Mouse (Mus musculus): Measurements from ENCODE around the gene Zfp385a.

The Zfp385a gene

DNA sequence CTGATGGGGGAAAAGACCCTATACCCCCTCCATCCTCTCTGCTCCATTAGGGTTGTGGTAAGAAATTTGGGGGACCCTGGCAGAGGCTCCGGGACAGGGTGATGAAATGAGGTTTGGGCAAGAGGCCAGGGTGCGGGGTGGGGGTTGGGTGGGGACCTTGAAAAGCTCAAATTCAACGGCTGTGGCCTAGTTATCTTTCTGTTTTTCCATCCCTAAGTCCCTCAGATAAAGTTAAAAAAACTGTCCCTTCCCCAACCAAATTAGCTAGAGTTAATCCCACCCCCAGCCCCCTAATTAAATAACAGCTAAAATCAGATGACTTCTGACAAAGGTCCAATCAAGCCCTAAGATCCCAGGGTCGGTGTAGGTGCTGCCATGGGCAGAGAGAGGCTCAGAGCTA lies 24.9 kb upstream of the Zfp385a start:
- in situ Hi-C loops (cut with MboI, MseI) = loop anchor here (5.0 kb wide), 1 partner anchor 88 kb away; the partner anchor contains the start of gene Nckap1l

DNA sequence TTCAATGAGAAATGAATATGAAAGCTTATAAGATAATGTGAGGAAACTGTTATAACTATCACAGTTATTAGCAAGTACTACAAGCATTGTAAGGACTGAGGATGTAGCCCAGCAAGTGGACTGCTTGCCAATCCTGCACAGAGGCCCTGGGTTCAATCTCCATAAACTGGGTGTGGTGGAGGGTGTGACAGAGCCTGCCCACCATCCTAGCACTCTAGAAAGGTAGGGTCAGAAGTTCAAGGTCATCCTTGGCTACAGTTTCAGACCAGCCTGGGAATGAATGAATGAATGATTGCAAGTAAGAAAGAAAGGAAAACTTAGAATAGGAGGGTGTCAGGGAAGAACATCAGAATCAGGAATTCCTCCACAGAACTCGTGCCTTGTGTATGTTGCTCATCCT lies 23.9 kb upstream of the Zfp385a start:
- in situ Hi-C loops (cut with MboI, MseI) = no loop called here

DNA sequence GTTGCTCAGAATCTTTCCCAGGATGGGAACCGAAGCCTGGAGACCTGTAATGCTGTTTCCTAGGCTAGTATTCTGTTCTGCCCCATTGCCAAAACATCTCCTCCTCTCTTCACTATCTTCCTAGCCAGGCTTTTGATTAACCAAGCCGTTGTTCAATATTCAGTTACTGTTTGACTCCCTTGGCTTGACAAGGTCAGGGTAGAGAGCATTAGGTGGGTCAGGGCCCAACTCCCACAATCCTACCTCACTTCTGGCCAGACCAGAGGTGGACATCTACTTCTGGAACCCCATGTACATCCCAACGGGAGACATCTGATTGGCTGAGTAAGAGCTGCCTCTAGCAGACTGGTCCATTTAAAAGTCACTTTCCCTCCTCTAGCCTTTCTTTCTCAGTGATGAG lies 23.1 kb upstream of the Zfp385a start:
- in situ Hi-C loops (cut with MboI, MseI) = no loop called here

DNA sequence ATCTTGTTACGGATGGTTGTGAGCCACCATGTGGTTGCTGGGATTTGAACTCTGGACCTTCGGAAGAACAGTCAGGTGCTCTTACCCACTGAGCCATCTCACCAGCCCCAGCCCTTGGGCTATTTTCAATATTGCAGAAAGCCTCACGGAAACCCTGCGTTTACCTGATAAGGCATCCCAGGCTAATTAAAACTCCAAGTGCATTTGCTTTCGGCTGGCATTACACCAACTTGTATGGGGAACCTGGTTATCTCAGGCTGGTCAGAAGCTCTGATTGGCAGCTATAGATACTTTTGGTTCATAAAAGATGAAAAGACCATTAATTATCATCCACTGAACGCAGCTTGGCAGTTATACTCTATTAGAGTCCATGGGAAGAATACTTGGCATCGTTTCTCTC lies 22.4 kb upstream of the Zfp385a start:
- in situ Hi-C loops (cut with MboI, MseI) = no loop called here

DNA sequence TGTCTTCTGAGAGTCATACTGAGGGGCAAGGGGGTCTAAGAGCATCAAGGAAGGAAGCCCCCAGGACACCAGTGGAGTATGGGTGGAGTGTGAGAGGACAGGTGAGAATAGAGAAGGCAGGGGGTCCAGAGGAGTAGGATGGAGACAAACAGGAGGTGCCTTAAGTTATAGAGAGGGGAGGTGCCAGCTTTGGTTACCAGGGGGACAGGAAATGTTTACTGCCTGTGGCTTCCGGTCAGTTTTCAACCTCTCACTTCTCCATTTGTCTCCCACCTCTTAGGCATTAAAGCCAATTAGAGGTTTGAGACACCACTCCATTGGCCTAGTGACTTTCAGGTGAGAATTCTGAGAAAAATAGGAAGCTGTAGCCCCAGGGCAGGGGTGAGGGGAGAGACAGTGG lies 21.4 kb upstream of the Zfp385a start:
- in situ Hi-C loops (cut with MboI, MseI) = no loop called here

DNA sequence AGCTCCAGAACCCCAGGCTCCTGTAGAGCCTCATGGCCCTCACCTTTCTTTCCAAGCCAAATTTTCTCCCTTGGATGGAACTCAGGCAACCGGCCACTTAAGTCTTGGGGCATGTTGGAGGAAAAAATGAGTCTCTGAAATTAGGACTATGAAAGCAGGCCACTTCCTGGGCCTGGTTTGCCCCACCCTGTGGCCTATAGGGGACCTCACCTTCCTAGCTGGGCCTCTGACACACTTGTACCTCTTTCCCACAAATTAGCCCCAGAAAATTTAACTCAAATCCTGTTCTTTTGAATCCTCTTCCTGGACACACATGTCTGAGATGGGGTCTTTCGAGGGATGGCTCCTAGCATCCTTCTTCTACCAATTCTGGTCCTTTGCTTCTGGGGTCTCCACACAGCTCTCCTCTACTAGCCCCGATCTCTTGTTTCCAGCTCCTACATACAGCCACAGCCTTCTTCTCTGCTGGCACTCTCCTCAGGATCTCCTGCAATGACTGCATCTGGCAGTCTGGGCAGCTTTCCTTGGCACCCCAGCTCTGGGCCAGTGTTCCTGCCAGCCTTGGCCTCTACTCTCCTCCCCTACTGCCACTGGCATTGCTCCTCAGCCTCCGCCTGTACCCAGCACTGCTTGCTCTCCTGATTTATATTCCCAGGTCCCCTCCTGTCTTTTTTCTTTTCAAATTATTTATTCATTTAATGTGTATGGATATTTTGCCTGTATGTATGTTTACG lies 20.1 kb upstream of the Zfp385a start:
- in situ Hi-C loops (cut with MboI, MseI) = no loop called here

DNA sequence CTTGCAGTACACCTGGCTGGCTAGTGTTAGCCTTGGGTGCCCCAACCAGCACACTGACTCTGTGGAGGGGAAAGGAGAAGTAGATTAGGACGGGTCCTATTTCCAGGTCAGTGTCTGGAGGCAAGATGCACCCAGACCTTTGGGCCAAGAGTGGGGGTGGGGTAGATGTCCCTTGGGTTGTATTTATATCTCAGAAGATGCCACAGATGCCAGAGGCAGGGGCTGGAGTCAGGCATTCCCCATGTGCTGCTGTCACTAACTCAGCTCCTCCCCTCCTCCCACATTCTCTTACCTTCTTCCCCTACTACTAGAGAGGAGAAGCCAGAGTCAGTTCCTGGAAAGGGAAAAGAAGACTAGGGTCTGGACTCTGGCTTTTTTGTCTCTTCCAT lies 19.2 kb upstream of the Zfp385a start:
- in situ Hi-C loops (cut with MboI, MseI) = no loop called here

DNA sequence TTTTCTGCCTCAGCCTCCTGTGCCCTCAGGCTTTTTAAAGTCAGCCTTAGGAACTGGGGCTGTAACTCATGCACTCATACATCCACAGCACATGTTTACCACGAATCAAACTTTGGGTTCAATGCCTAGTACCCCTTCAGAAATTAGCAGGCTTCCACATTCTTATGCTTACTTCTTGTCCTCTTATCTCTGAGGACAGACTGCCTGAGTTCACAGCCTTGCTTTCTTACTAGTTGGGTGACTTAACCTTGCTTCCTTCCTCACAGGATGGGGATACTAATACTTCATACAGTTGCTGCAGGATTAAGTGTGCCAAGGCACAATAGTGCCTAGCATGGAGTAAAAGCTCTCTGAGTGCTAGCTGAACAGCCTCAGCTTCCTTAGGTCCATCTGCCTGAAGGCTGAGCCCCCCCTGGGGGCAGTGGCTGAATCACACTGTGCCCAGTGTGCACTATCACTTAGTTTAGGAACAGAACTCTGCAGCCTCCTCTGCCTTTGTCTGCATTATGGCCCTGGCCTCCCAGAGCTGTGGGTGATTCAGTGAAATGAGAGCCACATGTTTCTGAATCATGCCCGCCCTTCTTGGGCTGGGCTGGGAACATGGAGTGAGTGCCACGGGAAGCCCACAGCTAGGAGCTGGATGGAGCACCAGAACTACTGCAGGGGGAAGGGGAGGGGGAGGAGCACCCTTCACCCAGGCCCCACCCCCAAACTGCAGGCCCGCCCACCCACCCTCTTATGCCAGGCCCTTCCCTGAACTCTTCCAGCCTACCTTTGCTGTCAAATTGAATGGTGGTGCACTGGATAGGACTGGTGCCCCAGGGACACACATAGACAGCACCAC lies 18.6 kb upstream of the Zfp385a start:
- in situ Hi-C loops (cut with MboI, MseI) = no loop called here

DNA sequence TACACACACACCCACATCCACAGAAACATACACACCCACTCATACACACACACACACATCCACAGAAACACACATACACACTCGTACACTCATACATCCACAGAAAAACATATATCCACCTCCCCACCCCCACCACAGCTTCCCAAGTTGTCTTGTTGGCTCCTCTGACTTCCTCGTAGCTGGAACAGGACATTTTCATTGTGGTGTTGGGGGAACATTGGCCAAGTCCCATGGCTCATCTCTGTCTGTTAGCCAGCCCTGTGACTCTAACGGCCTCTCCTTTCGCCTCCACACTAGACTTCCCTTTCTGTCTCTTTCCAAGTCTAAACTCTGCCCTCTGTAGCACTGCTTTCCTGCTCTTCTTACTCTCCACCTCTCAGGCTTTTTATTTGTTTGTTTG lies 17.9 kb upstream of the Zfp385a start:
- in situ Hi-C loops (cut with MboI, MseI) = no loop called here

DNA sequence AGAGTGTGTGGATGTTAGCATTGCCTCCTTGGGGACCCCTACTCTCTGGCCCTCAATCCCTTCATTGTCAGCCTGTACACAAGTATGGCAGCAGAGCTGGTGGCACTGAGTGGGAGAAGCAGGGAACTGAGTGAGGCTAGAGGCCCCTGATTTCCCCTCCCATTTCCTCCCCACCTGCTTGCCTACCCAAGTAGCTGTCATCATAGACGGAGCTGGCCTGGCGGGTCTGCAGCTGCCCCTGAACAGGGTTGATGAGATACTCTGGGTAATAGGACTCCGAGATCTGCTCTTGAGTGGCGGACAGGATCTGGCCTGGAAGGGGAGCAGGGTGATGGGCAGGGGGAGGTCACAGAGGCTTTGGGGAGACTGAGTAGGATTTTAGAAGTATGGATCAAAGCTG lies 16.2 kb upstream of the Zfp385a start:
- in situ Hi-C loops (cut with MboI, MseI) = no loop called here

DNA sequence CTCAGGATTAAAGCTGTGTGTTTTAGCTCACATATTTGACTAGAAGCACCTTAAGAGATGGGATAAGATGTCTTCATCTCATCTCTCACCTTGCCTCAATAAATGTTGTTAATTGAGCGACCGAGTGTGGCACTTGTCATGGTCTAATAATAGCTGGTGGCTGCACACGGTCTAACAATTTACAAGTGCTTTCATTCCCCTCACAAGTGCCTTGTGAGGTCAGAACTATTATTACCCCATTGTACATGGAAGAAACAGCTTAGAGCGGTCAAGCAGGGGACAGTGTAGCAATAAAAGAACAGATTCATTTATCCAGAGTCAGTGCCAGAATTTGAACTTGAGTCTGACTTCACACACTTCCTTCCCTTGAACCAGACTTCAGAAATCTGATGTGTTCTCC lies 15.5 kb upstream of the Zfp385a start:
- in situ Hi-C loops (cut with MboI, MseI) = no loop called here

DNA sequence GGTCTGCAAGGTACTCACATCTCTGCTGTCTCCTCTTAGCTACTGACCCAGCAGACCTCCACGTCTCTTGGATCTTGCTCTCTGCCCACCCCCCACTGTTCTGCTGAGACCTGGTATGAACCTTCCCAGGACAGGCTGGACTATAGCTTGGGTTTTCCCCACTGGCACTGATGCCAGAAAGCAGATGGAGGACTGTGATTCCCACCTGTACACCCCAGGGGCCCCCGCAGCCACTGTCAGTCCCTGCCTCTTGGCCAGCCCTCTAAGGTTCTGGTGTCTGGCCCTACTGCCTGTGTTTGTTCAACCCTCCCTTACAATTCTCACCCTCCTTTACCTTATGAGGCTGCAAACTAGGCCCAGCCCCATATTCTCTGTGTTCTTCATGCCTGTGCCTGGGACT lies 14.8 kb upstream of the Zfp385a start:
- in situ Hi-C loops (cut with MboI, MseI) = no loop called here

DNA sequence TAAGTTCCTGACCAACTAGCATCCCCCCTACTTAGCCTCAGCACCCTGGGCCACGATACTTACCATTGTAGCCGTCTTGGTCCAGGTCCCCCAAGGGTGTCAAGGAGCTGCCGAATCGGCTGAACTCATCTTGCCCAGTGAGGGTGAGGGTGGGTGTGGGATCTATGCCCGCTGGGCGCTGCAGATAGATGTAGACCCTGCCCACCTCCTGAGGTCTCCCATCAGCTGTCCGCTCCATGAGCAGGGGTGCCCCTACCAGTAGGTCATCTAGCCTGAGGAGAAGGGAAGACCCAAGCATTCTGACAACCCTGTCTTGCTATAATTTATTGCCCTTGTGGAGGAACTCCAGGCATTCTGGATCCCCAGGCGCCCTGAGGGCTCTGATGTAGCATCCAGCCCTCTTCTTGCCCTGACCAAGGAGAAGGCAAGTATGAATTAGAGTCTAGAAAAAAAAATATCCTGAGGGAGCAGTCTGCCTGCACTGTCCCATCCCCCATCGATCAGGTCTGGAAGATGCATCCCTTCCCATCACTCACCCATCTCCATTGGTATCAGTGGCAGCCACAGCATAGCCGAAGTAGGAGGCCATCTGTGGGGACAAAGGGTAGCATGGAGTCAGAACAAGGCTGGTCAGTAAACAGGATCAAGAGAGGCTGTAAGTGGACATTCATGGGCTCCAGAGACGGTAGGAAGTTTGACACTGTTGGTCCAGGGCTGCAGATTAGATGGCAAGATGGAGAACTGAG lies 13.8 kb upstream of the Zfp385a start:
- in situ Hi-C loops (cut with MboI, MseI) = no loop called here

DNA sequence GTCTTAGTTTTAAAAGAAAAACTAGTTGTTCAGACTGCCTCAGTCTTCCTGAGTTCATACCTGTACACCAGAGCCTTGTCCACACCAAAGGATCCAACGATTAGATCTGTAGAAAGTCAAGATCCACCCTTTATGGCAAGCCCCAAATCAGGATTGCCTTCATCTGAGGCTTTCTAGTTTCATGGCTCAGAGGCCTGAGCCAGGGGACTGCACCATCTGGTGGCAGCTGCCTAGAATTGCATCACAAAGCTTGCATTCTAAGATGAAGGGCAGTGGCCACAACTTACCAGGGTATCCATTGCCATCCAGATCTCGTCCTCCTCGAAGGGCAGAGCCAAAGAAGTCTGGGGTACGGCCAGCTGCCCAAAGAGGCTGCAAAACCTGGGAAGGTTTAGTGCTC lies 13.0 kb upstream of the Zfp385a start:
- in situ Hi-C loops (cut with MboI, MseI) = no loop called here

DNA sequence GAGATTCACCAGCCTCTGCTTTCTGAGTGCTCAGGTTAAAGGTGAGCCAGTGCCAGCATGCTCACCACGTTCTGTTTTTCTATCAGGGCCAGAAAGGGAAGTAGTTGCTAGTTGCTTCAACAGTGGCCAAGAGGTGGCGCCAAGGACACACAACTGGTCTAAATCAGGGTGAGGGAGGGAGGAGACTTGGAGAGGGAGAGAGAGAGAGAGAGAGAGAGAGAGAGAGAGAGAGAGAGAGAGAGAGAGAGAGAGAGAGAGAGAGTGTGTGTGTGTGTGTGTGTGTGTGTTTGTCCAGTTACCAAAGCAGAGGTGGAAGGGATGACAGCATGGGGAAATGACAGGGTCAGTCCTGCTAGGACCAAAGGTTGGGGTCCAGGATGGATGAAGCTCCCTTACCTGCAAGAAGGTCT lies 7.4 kb upstream of the Zfp385a start:
- in situ Hi-C loops (cut with MboI, MseI) = no loop called here

DNA sequence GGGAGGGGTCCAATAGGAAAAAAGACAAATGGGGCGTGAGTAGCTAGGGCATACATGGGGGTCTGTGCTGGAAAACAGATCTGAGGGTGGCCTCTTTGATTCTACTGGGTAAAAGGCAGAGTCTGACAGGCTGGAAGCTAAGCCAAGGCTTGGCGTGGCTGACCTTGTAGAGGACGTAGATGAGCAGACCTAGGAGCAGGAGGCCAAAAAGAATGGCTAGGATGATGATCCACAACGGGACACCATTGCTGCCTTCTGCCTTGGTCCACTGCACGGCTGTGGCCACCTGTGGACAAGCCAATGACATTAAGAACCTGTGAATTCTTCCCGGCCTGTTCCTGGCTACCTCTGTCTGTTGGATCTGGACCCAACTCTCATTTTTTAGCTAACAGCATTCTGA lies 5.9 kb upstream of the Zfp385a start:
- in situ Hi-C loops (cut with MboI, MseI) = no loop called here

DNA sequence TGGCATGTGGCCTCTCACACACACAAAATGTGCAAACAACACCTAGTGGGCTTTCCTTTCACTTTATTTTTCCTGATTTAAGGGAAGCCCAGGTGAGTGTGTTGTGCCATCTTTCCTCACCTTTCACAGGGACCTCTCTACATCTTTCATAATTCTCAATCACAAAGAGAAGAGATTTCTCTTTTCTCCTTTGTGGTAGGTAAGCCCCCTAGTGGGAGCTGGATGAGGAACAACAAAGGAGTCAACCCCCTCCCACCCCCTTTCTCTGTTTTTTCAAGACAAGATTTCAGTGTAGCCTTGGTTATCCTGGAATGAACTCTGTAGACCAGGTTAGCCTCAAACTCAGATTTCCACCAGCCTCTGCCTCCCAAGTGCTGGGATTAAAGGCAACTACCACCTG lies 3.7 kb upstream of the Zfp385a start:
- in situ Hi-C loops (cut with MboI, MseI) = no loop called here

DNA sequence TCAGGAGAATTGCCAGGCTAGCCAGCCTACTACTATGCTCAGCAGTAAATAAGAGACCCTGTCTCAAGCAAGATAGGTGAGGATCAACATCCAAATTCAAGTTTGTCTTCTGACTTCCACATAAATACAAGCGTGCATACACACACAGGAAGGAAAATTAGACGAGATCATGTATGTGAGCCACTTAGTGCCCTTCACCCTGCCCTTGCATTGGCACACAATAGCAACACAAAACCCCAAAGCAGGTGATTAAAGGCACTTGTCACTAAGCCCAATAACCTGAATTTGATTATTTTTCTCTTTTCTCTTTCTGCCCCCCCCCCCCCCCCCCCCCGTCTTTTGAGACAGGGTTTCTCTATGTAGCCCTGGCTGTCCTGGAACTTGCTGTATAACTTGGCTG lies 3.1 kb upstream of the Zfp385a start:
- in situ Hi-C loops (cut with MboI, MseI) = no loop called here

DNA sequence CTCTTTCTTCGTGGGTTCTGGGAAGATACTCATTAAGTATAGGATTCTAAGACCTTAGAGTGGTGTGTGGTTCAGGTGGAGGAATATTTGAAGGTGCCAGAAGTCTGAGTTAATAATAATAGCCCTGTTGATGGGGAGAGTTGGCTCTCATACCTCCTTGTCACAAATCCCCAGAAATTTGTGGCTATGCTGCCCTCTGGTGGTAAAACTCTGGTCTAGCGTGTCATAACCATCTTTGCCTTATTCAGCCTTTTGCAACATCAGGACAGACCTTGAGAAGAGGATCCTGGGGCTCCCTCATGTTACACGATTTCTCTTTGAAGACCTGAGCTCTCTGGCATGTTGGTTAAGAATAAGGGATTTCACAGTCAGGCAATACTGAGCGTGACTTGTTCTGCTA lies 2.5 kb upstream of the Zfp385a start:
- in situ Hi-C loops (cut with MboI, MseI) = no loop called here

DNA sequence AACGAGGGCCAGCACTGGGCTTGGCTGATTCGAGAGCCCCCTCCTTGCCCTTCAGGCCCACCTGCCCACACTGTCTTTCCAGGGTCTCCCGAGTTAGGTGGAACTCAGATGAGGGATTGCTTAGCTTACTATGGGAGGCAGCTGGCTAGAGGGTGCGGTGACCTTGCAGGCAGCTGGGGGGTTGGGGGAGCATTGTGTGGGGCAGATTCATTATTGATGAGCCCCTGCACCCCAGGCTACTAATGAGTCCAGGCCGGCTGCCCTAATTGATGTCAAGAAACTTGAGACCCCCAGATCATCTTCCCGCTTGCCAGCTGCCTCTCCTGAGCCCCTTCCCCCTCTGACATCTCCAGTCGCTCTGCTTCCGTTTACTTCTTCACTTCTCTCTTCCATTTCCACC lies 1.7 kb upstream of the Zfp385a start:
- in situ Hi-C loops (cut with MboI, MseI) = no loop called here

DNA sequence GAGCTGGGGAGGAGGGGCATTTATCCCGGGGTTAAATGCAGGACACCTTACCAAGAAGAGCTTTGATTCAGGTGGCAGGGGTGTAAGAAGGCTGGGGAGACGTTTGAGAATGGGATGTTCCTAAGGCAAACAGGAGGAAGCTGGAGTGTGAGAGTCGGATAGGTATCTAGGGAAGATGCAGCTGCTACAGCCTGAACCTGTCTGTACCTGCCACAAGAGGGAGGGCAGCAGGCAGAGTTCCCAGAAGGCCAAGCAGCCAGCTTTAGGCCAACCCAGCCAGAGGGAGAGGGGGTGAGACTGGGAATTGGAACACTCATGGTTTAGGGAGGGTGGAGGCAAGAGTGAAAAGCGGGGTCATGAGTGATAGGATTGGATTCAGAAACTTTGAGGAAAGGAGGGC lies 893 bp upstream of the Zfp385a start:
- in situ Hi-C loops (cut with MboI, MseI) = no loop called here

DNA sequence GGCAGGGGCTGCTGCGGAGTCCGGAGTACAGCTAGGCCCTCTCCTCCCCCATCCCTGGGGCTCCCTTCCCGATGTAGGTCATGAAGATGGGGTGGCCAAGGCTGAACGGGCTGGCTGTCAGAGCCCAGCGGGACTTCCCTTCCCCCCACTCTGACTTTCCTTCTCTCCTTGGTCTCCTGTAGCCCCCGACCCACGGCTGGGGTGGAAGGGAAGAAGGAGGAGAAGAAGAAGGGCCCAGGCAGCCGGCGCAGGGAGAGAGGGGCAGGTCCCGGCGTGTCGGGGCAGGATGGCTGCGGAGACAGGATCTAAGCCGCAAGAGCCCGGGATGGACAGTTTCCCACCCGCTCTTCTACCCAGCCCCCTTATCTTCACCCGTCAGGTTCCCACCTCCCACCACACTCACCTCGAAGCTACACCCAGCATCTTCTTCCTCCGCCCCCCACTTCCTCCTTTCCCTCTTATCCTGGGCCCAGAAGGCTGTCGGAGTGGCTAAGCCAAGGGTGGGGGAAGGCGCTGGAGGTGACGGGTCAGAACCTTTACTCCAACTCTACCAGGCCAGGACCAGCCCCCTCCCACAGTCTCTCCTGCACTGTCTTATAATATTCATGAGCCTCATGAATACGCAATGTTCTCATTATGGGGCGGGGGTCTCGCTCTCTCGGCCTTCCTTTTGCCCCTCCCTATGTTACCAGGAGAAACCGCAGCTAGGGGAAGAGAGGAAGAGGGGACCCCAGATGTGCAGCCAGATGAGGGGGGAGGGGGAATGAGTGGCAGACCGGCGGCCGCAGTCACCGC lies 530 bp downstream of the Zfp385a start:
- in situ Hi-C loops (cut with MboI, MseI) = no loop called here

All from T-helper 1 cell (primary cell).